Mouse (Mus musculus): ENCODE data around the gene Htra1. TPM values are rescaled to one million over a fixed set of nuclear protein-coding genes. Genes with fewer than 3 reads are reported as not detected.

Gene Htra1
- polyA plus RNA-seq, 1 experiment from 2014 or later: 25.8 TPM

DNA sequence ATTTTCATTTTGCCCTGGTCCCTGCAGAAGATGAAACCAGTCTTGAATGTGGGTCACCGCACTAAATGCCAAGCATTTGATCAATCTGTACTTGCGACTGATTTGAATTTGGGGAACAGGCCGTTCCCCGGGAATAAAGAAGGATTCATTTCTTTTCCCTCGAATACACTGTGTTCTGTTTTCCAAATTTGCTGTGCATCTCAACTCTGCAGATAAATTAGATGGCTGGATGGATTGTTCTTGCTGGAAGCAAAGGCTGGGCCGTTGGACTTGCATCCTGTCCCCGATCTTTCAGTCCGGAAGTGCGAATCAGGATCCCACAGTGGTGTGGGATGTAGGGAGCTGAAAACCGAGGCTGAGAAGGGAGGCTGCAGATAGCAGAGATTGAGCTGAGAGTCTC is 17.5 kb downstream of the Htra1 start:
- Histone ChIP-seq H3K4me1 (ENCODE audit: insufficient read depth) (peaks cover 8% of the 10 kb centered on the region), H3K36me3 (ENCODE audit: insufficient read depth) (no peaks in the 10 kb centered on the region), H3K4me3 (ENCODE audit: low read depth, low read length) (no peak overlapping the region), H3K4me2 (no peak overlapping the region), H3K27ac (ENCODE audit: low read depth) (no peak overlapping the region), H3K9ac (no peak overlapping the region), H3K27me3 (ENCODE audit: insufficient read depth, low read length) (no peaks in the 10 kb centered on the region), H3K9me3 (ENCODE audit: low read depth, low read length) (no peaks in the 10 kb centered on the region)
- TF ChIP-seq CTCF (IDR thresholded peaks at IDR 0.05; ENCODE audit: low read depth): no peak
- ATAC-seq (ENCODE audit: insufficient read depth) (no peak), DNase-seq (no peak)
- 86% methylated on average over 10 of the region's 10 CpGs for WGBS

DNA sequence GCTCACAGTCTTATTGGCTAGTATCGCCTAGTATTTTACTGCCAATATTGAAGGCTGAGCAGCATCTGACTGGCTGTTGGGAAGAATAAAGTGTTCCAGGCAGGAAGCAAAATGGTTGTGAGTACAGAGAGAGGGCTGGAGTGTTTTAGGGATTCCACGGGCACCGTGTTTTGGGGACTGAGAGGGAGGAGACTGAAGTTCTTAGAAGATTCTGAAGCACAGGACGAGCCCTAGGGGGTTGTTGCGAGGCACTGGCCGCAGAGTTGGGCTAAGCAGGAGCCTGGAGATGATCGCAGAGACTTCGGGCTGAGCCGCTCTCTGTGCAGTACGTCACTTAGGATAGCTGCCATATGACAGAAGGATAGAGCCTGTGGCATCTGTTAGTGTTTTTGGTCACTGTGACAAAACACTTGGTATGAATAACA is 18.3 kb downstream of the Htra1 start:
- H3K27me3 ChIP-seq (ENCODE audit: insufficient read depth, low read length): no peaks in the 10 kb centered on the region
- no peaks in the 10 kb centered on the region for H3K9me3 ChIP-seq (ENCODE audit: low read depth, low read length)
- H3K4me3 ChIP-seq (ENCODE audit: low read depth, low read length): no peak overlapping the region
- ATAC-seq (ENCODE audit: insufficient read depth): no peak
- H3K4me1 ChIP-seq (ENCODE audit: insufficient read depth): peaks cover 3% of the 10 kb centered on the region
- 82% methylated on average over 10 of the region's 10 CpGs for WGBS
- no peak for TF ChIP-seq CTCF (IDR thresholded peaks at IDR 0.05; ENCODE audit: low read depth)
- H3K36me3 ChIP-seq (ENCODE audit: insufficient read depth): no peaks in the 10 kb centered on the region
- DNase-seq: no peak
- no peak overlapping the region for H3K4me2 ChIP-seq
- H3K27ac ChIP-seq (ENCODE audit: low read depth): no peak overlapping the region
- H3K9ac ChIP-seq: no peak overlapping the region

DNA sequence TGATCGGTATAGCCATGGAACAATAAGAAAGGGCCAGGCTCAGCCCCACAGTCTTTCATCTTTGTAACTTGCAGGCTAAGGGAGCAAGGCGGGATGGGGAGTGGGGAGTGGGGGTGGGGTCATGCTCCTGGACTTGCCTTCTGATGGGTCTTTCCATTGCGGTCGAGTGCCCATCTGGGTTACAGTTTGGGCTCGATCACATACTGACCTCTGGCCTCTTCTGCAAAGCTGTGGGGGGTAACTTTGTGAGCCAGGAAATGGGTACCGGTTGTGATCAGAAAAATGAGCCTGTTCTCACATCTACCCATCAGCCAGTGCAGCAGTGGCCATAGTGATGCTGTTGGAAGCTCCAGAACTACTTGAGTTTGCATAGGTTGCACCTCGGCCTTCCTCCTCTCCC is 22.6 kb downstream of the Htra1 start:
- no peaks in the 10 kb centered on the region for H3K27me3 ChIP-seq (ENCODE audit: insufficient read depth, low read length)
- no peak overlapping the region for H3K9ac ChIP-seq
- no peak overlapping the region for H3K4me2 ChIP-seq
- H3K9me3 ChIP-seq (ENCODE audit: low read depth, low read length): no peaks in the 10 kb centered on the region
- DNase-seq (no peak), ATAC-seq (ENCODE audit: insufficient read depth) (no peak)
- no peaks in the 10 kb centered on the region for H3K4me1 ChIP-seq (ENCODE audit: insufficient read depth)
- TF ChIP-seq CTCF (IDR thresholded peaks at IDR 0.05; ENCODE audit: low read depth): no peak
- H3K4me3 ChIP-seq (ENCODE audit: low read depth, low read length): no peak overlapping the region
- H3K27ac ChIP-seq (ENCODE audit: low read depth): no peak overlapping the region
- 68% methylated on average over 7 of the region's 7 CpGs for whole genome bisulfite sequencing
- no peaks in the 10 kb centered on the region for H3K36me3 ChIP-seq (ENCODE audit: insufficient read depth)

DNA sequence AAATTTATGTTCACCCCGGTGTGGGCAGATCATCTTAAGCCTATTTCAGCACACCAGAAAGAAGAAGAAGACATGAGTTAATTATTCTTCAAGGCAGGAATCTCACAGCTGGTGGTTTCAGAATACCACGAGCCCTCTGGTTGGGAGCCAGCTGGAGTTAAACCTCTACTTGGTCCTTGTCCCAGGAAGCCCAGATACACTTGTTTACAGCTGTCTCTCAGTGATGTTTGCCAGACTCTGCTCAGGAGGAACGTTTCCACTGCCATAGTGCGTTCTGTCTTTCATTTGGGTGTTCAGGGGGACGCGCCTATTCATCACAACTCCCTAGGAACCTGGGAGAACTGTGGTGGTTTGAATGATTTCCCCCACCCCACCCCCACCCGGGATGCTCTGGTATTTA is 24.0 kb downstream of the Htra1 start:
- no peak overlapping the region for H3K9ac ChIP-seq
- H3K9me3 ChIP-seq (ENCODE audit: low read depth, low read length): no peaks in the 10 kb centered on the region
- H3K4me1 ChIP-seq (ENCODE audit: insufficient read depth): peaks cover 6% of the 10 kb centered on the region; the same call in 1 of the 2 replicates
- no peak overlapping the region for H3K4me3 ChIP-seq (ENCODE audit: low read depth, low read length)
- no peak overlapping the region for H3K27ac ChIP-seq (ENCODE audit: low read depth)
- no peaks in the 10 kb centered on the region for H3K36me3 ChIP-seq (ENCODE audit: insufficient read depth)
- DNase-seq: peak; percentile 65
- no peaks in the 10 kb centered on the region for H3K27me3 ChIP-seq (ENCODE audit: insufficient read depth, low read length)
- 29% methylated on average over 7 of the region's 7 CpGs for WGBS
- no peak for ATAC-seq (ENCODE audit: insufficient read depth)
- H3K4me2 ChIP-seq: no peak overlapping the region
- TF ChIP-seq CTCF (IDR thresholded peaks at IDR 0.05; ENCODE audit: low read depth): no peak

DNA sequence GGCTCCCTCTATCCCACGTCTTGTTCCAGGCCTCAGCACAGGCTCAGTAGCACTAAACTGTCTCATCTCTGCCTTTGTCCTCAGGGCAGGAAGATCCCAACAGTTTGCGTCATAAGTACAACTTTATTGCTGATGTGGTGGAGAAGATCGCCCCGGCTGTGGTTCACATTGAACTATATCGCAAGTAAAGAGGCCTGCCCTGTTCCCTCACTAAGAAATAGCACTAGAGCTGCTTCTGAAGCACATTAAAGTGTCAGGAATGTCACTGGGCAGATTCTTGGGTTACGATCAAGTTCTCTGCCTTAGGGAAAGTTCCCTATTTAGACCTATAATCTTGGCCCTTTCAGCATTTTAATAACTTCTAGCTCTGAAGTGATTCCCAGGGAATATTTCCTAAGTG is 25.5 kb downstream of the Htra1 start:
- H3K27me3 ChIP-seq (ENCODE audit: insufficient read depth, low read length): no peaks in the 10 kb centered on the region
- H3K4me3 ChIP-seq (ENCODE audit: low read depth, low read length): no peak overlapping the region
- no peaks in the 10 kb centered on the region for H3K9me3 ChIP-seq (ENCODE audit: low read depth, low read length)
- ATAC-seq (ENCODE audit: insufficient read depth): no peak
- no peak overlapping the region for H3K4me2 ChIP-seq
- TF ChIP-seq CTCF (IDR thresholded peaks at IDR 0.05; ENCODE audit: low read depth): no peak
- DNase-seq: no peak
- no peak overlapping the region for H3K9ac ChIP-seq
- H3K4me1 ChIP-seq (ENCODE audit: insufficient read depth): peaks cover 16% of the 10 kb centered on the region
- no peaks in the 10 kb centered on the region for H3K36me3 ChIP-seq (ENCODE audit: insufficient read depth)
- no peak overlapping the region for H3K27ac ChIP-seq (ENCODE audit: low read depth)
- WGBS: 76% methylated on average over 6 of the region's 6 CpGs

DNA sequence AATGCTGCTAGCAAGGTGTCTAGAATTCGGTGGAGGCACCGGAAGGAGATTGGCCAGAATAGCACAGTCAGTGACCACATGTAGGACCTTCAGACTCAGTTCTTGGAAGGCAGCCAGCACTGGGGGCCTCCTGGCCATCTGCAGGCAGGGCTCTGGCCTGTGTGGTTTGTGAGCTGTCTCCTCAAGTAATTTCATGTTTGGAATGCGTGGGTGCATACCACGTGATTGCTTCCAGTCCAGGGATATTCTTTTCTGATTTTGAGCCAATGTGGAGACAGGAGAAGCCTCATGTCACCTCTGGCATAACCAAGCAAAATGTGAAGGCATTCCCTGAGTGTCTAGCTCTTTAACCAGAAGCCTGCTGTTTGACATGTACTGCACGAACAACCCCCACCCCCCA is 28.8 kb downstream of the Htra1 start:
- H3K9me3 ChIP-seq (ENCODE audit: low read depth, low read length): no peaks in the 10 kb centered on the region
- no peak for TF ChIP-seq CTCF (IDR thresholded peaks at IDR 0.05; ENCODE audit: low read depth)
- no peak overlapping the region for H3K4me2 ChIP-seq
- no peaks in the 10 kb centered on the region for H3K36me3 ChIP-seq (ENCODE audit: insufficient read depth)
- peak; percentile 87 for ATAC-seq (ENCODE audit: insufficient read depth)
- H3K4me1 ChIP-seq (ENCODE audit: insufficient read depth): peaks cover 16% of the 10 kb centered on the region
- peak overlapping the region; percentile 54; the same call in 1 of the 2 replicates for H3K27ac ChIP-seq (ENCODE audit: low read depth)
- WGBS: 15% methylated on average over 5 of the region's 5 CpGs
- H3K27me3 ChIP-seq (ENCODE audit: insufficient read depth, low read length): no peaks in the 10 kb centered on the region
- no peak overlapping the region for H3K9ac ChIP-seq
- DNase-seq: peak; percentile 84
- no peak overlapping the region for H3K4me3 ChIP-seq (ENCODE audit: low read depth, low read length)

DNA sequence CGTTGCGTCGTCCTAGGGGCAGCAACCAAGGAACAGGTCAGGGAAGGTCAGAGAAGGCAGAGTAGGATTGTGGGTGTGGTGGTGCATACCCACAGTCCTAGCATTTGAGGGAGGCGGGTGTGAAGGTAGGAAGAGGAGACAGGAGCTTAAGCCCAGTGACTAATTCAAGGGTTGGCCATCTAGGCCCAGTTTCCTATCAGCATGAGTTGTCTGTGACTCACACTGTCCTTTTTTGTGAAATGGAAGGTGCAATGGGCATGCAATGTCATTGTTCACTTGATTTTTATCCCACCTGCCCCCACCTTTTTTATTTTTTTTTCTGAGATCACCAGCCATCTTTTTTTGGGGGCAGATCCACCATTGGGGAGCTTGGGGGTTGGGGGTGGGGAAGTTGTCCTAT is 29.5 kb downstream of the Htra1 start:
- H3K27ac ChIP-seq (ENCODE audit: low read depth): peak overlapping the region; percentile 54; the same call in 1 of the 2 replicates
- no peak overlapping the region for H3K4me2 ChIP-seq
- H3K36me3 ChIP-seq (ENCODE audit: insufficient read depth): no peaks in the 10 kb centered on the region
- DNase-seq (no peak), ATAC-seq (ENCODE audit: insufficient read depth) (0 out of 2 replicates have a peak, but pooled peaks have one; percentile 1)
- no peak overlapping the region for H3K9ac ChIP-seq
- TF ChIP-seq CTCF (IDR thresholded peaks at IDR 0.05; ENCODE audit: low read depth): no peak
- no peak overlapping the region for H3K4me3 ChIP-seq (ENCODE audit: low read depth, low read length)
- H3K9me3 ChIP-seq (ENCODE audit: low read depth, low read length): no peaks in the 10 kb centered on the region
- no peaks in the 10 kb centered on the region for H3K27me3 ChIP-seq (ENCODE audit: insufficient read depth, low read length)
- H3K4me1 ChIP-seq (ENCODE audit: insufficient read depth): peaks cover 16% of the 10 kb centered on the region
- 88% methylated on average over 4 of the region's 4 CpGs for WGBS

DNA sequence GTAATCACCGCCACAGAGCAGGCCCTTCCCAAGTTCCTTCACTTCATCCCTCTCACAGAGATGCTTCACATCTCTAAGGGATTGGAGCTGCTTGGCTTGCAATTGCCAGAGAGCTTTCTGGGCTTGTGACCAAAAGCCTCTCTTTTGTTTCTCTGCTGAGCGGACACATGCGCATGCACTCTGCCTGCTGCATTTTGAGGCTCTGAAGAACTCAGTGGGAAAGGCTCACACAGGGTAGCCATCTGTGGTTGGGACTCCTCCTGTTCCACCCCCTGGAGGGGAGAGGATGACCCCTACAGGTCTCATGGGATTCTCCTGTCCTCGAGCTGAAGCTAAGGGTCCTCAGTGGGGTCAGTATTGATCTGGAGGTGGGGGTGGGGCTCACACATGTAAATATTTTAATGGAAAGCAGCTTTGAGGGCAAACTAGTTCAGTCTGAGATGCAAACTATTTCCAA is 30.0 kb downstream of the Htra1 start:
- Histone ChIP-seq H3K4me3 (ENCODE audit: low read depth, low read length) (no peak overlapping the region), H3K4me2 (no peak overlapping the region), H3K36me3 (ENCODE audit: insufficient read depth) (no peaks in the 10 kb centered on the region), H3K4me1 (ENCODE audit: insufficient read depth) (peaks cover 16% of the 10 kb centered on the region), H3K9ac (no peak overlapping the region), H3K27me3 (ENCODE audit: insufficient read depth, low read length) (no peaks in the 10 kb centered on the region), H3K9me3 (ENCODE audit: low read depth, low read length) (no peaks in the 10 kb centered on the region), H3K27ac (ENCODE audit: low read depth) (peak overlapping the region; percentile 48)
- no peak for TF ChIP-seq CTCF (IDR thresholded peaks at IDR 0.05; ENCODE audit: low read depth)
- WGBS: 60% methylated on average over 4 of the region's 4 CpGs
- DNase-seq: peak; percentile 70
- peak; percentile 26; the same call in 1 of the 2 replicates for ATAC-seq (ENCODE audit: insufficient read depth)

Data from lung, embryonic 14.5 days (tissue).